Mouse (Mus musculus): ENCODE data around the gene Prom1. TPM values are rescaled to one million over a fixed set of nuclear protein-coding genes. Genes with fewer than 3 reads are reported as not detected.

The Prom1 gene
- polyA plus RNA-seq, 1 experiment, result 18.4 TPM

- TF ChIP-seq CTCF (IDR thresholded peaks at IDR 0.05; ENCODE audit: extremely low read depth, insufficient read depth, low read length), result no peak
- no peak for TF ChIP-seq POLR2A (IDR thresholded peaks at IDR 0.05; ENCODE audit: extremely low read depth, insufficient read depth, low read length)
- Histone ChIP-seq H3K4me3 (ENCODE audit: insufficient read depth, low read length) (no peak overlapping the region), H3K27ac (ENCODE audit: insufficient read depth, low read length) (no peak overlapping the region), H3K4me1 (ENCODE audit: control insufficient read depth, insufficient read depth, low read length) (no peaks in the 10 kb centered on the region)
Observed at GRCm38 (mm10) chr5:43989017-43989416, 112.8 kb downstream of the Prom1 start.

GRCm38 (mm10) chr5:43986212-43986611 is 115.6 kb downstream of the Prom1 start:
- Histone ChIP-seq H3K4me1 (ENCODE audit: control insufficient read depth, insufficient read depth, low read length) (no peaks in the 10 kb centered on the region), H3K27ac (ENCODE audit: insufficient read depth, low read length) (no peak overlapping the region), H3K4me3 (ENCODE audit: insufficient read depth, low read length) (no peak overlapping the region)
- TF ChIP-seq POLR2A (IDR thresholded peaks at IDR 0.05; ENCODE audit: extremely low read depth, insufficient read depth, low read length), result no peak
- TF ChIP-seq CTCF (IDR thresholded peaks at IDR 0.05; ENCODE audit: extremely low read depth, insufficient read depth, low read length), result no peak

GRCm38 (mm10) chr5:43982896-43983295 is 118.9 kb downstream of the Prom1 start:
- TF ChIP-seq POLR2A (IDR thresholded peaks at IDR 0.05; ENCODE audit: extremely low read depth, insufficient read depth, low read length), result no peak
- no peak for TF ChIP-seq CTCF (IDR thresholded peaks at IDR 0.05; ENCODE audit: extremely low read depth, insufficient read depth, low read length)
- Histone ChIP-seq H3K27ac (ENCODE audit: insufficient read depth, low read length) (peak overlapping the region; percentile 9; the same call in 1 of the 2 replicates), H3K4me1 (ENCODE audit: control insufficient read depth, insufficient read depth, low read length) (no peaks in the 10 kb centered on the region), H3K4me3 (ENCODE audit: insufficient read depth, low read length) (no peak overlapping the region)

GRCm38 (mm10) chr5:43981620-43982019 is 120.2 kb downstream of the Prom1 start, which contains the start of gene Fgfbp1:
Gene Fgfbp1, minus strand, starts transcription at chr5:43981779.
- TF ChIP-seq CTCF (IDR thresholded peaks at IDR 0.05; ENCODE audit: extremely low read depth, insufficient read depth, low read length), result no peak
- no peak for TF ChIP-seq POLR2A (IDR thresholded peaks at IDR 0.05; ENCODE audit: extremely low read depth, insufficient read depth, low read length)
- no peaks in the 10 kb centered on the region for H3K4me1 ChIP-seq (ENCODE audit: control insufficient read depth, insufficient read depth, low read length)
- H3K4me3 ChIP-seq (ENCODE audit: insufficient read depth, low read length), result no peak within 1 kb of the TSS
- peak within 1 kb of the TSS; percentile 9; the same call in 1 of the 2 replicates for H3K27ac ChIP-seq (ENCODE audit: insufficient read depth, low read length)

GRCm38 (mm10) chr5:43980397-43980796 is 121.4 kb downstream of the Prom1 start:
- no peaks in the 10 kb centered on the region for H3K4me1 ChIP-seq (ENCODE audit: control insufficient read depth, insufficient read depth, low read length)
- H3K4me3 ChIP-seq (ENCODE audit: insufficient read depth, low read length), result no peak overlapping the region
- no peak overlapping the region for H3K27ac ChIP-seq (ENCODE audit: insufficient read depth, low read length)
- TF ChIP-seq CTCF (IDR thresholded peaks at IDR 0.05; ENCODE audit: extremely low read depth, insufficient read depth, low read length) (no peak), POLR2A (IDR thresholded peaks at IDR 0.05; ENCODE audit: extremely low read depth, insufficient read depth, low read length) (no peak)

- H3K4me3 ChIP-seq (ENCODE audit: insufficient read depth, low read length), result no peak overlapping the region
- TF ChIP-seq POLR2A (IDR thresholded peaks at IDR 0.05; ENCODE audit: extremely low read depth, insufficient read depth, low read length) (no peak), CTCF (IDR thresholded peaks at IDR 0.05; ENCODE audit: extremely low read depth, insufficient read depth, low read length) (no peak)
- no peak overlapping the region for H3K27ac ChIP-seq (ENCODE audit: insufficient read depth, low read length)
- H3K4me1 ChIP-seq (ENCODE audit: control insufficient read depth, insufficient read depth, low read length), result no peaks in the 10 kb centered on the region
Observed at GRCm38 (mm10) chr5:43976821-43977561, 124.8 kb downstream of the Prom1 start.

- Histone ChIP-seq H3K27ac (ENCODE audit: insufficient read depth, low read length) (no peak overlapping the region), H3K4me1 (ENCODE audit: control insufficient read depth, insufficient read depth, low read length) (no peaks in the 10 kb centered on the region), H3K4me3 (ENCODE audit: insufficient read depth, low read length) (no peak overlapping the region)
- no peak for TF ChIP-seq CTCF (IDR thresholded peaks at IDR 0.05; ENCODE audit: extremely low read depth, insufficient read depth, low read length)
- TF ChIP-seq POLR2A (IDR thresholded peaks at IDR 0.05; ENCODE audit: extremely low read depth, insufficient read depth, low read length), result no peak
Observed at GRCm38 (mm10) chr5:43974166-43974565, 127.7 kb downstream of the Prom1 start.

GRCm38 (mm10) chr5:43971156-43971555 is 130.7 kb downstream of the Prom1 start:
- no peak overlapping the region for H3K4me3 ChIP-seq (ENCODE audit: insufficient read depth, low read length)
- no peak overlapping the region for H3K27ac ChIP-seq (ENCODE audit: insufficient read depth, low read length)
- TF ChIP-seq POLR2A (IDR thresholded peaks at IDR 0.05; ENCODE audit: extremely low read depth, insufficient read depth, low read length) (no peak), CTCF (IDR thresholded peaks at IDR 0.05; ENCODE audit: extremely low read depth, insufficient read depth, low read length) (no peak)
- H3K4me1 ChIP-seq (ENCODE audit: control insufficient read depth, insufficient read depth, low read length), result no peaks in the 10 kb centered on the region

- Histone ChIP-seq H3K27ac (ENCODE audit: insufficient read depth, low read length) (no peak overlapping the region), H3K4me3 (ENCODE audit: insufficient read depth, low read length) (no peak overlapping the region), H3K4me1 (ENCODE audit: control insufficient read depth, insufficient read depth, low read length) (no peaks in the 10 kb centered on the region)
- TF ChIP-seq CTCF (IDR thresholded peaks at IDR 0.05; ENCODE audit: extremely low read depth, insufficient read depth, low read length), result no peak
- TF ChIP-seq POLR2A (IDR thresholded peaks at IDR 0.05; ENCODE audit: extremely low read depth, insufficient read depth, low read length), result no peak
Observed at GRCm38 (mm10) chr5:43970532-43970931, 131.3 kb downstream of the Prom1 start.

GRCm38 (mm10) chr5:43968634-43969033 is 133.2 kb downstream of the Prom1 start:
- TF ChIP-seq CTCF (IDR thresholded peaks at IDR 0.05; ENCODE audit: extremely low read depth, insufficient read depth, low read length), result no peak
- TF ChIP-seq POLR2A (IDR thresholded peaks at IDR 0.05; ENCODE audit: extremely low read depth, insufficient read depth, low read length), result no peak
- Histone ChIP-seq H3K4me1 (ENCODE audit: control insufficient read depth, insufficient read depth, low read length) (no peaks in the 10 kb centered on the region), H3K4me3 (ENCODE audit: insufficient read depth, low read length) (no peak overlapping the region), H3K27ac (ENCODE audit: insufficient read depth, low read length) (no peak overlapping the region)

All from cortical plate, adult 2 months (tissue).